Mouse (Mus musculus): ENCODE measurements around the gene Nat9.

DNA sequence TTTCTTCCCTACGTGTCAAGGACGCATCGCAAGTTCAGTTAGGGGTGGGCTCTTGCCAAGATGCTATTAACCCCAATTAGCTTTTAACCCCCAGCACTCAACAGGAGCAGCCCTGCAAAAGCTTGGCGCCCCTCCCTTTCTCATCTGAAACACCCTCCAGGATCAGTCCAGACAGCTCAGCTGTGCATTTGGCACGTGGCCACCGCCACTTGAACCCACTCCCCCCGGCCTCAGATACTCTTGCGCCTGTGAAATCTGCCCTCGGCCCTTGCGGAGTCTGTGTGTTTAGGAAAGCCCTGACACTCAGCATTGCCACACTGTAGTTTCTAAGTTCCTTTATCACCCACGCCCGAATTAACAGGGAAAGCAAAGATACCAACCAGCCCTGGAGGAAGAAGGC, 34.4 kb upstream of the Nat9 start:
- TF ChIP-seq TAL1 (IDR thresholded peaks at IDR 0.05; ENCODE audit: low read length): no peak
- no peak for TF ChIP-seq GATA1 (IDR thresholded peaks at IDR 0.05; ENCODE audit: low read length)
